Mouse (Mus musculus): Measurements from ENCODE around the gene Wdr74.
"Not testable (repeated sequence)": the region's sequence is repeated elsewhere in the genome, so short reads cannot be mapped to it uniquely, and the experiment has no call there.

Gene Wdr74

DNA sequence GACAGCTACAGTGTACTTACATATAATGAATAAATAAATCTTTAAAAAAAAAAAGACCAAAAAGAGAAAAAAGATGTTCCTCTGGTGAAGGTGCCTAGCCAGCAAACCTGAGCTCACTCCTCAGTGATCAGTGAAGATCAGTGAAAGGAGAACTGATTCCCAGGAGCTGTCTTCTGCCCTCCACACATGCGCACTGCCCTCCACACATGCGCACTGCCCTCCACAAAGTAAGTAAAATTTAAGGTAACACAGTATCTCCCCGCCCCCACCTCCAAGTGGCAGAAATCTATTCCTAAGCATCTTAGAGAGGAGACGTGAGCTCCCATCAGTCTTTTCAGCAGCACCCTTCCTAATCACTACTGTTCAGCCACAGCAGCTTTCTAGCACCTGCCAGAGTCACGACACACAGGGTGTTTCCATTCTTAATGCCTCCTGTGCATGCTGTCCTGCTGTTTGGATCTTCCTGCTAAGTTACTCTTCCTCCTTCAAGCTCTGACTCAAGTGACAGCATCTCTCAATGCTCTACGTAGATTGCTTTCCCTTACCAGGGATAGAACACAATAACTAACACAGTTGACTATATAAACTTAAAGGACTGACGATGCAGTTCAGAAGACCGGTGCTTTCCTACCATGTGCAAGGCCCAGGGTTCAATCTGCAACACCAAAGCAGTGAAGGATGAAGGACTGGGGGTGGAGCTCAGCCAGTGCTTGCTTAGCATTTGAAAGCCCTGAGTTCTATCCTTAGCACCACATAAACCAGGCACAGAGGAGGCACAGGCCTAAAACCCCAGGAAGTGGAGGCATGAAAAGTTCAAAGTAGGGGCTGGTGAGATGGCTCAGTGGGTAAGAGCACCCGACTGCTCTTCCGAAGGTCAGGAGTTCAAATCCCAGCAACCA, 19.5 kb upstream of the Wdr74 start:
- no peak for DNase-seq (ENCODE audit: low read depth)

- no peak for DNase-seq (ENCODE audit: low read depth)
Observed at GRCm38 (mm10) chr19:8716767-8717475, 18.7 kb upstream of the Wdr74 start.

DNA sequence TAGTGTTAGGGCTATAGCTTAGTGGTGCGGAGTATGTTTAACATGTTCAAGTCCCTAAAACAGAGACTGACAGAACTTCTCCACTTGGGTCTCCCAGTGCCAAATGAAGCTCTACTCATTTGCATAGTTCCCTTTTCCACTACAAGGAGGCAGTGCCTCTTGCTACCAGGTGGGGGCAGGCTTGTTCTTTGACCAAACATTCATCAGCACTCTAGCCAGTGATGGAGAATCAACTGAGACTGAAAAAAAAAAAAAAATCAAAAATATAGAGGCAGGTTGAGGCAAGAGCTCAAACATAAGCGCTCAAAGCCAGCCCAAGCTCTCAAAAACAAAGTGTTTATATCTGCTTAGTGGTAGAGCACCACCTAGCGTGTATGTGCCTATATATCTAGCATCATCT, 17.3 kb upstream of the Wdr74 start:
- DNase-seq (ENCODE audit: low read depth) = peak; percentile 90

DNA sequence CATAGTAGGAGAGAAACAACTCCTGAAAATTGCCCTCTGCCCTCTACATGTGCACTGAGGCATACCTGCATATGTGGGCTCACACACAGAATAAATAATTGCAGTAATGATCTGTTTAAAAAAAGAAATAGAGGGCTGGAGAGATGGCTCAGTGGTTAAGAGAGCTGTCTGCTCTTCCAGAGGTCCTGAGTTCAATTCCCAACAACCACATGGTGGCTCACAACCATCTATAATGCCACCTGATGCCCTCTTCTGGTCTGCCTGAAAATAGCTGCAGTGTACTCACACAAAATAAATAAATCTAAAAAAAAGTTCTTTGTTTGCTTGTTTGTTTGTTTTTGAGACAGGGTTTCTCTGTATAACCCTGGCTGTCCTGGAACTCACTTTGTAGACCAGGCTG, 16.6 kb upstream of the Wdr74 start:
- DNase-seq (ENCODE audit: low read depth) = not testable (repeated sequence)

GRCm38 (mm10) chr19:8721378-8721777, 14.2 kb upstream of the Wdr74 start:
- no peak for DNase-seq (ENCODE audit: low read depth)

GRCm38 (mm10) chr19:8722021-8722420, 13.6 kb upstream of the Wdr74 start:
- DNase-seq (ENCODE audit: low read depth) = no peak

- no peak for DNase-seq (ENCODE audit: low read depth)
Observed at GRCm38 (mm10) chr19:8722559-8722906, 13.1 kb upstream of the Wdr74 start.

- peak; percentile 99 for DNase-seq (ENCODE audit: low read depth)
Observed at GRCm38 (mm10) chr19:8722907-8723573, 12.6 kb upstream of the Wdr74 start, which contains the start of gene Slc3a2. Gene Slc3a2, minus strand, starts transcription at chr19:8723369.

DNA sequence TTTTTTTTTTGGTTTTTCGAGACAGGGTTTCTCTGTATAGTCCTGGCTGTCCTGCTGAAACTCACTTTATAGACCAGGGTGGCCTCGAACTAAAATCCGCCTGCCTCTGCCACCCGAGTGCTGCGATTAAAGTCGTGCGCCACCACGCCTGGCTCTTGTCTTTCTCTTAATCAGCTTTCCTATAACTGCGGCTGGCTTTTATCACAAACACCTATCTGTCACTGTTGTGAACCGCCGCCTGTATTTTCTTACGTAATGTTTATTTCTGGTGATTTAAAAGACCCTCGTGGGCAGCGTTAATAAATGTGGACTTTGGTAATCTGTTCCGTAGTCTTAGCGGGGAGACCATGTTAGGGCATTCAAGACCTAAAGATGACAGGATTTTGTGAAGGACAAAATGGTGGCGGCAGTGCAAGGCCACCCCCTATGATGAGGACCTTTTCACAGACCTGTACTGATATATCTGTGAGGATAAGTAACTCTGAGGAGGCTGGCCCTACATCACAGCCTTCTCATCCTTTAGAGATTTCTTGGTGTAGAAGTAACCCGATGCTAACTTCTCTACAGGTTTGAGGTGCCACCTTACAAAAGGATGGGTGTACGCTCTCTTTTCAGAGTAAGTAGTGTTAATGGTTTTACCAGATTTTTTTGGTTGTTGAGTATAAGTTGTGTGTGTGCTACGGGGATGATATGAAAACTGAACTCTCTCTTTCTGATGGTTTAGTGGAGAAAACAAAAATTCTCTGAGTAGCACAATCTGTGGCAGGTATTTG, 11.9 kb upstream of the Wdr74 start:
- DNase-seq (ENCODE audit: low read depth) = peak; percentile 44

GRCm38 (mm10) chr19:8724392-8724791, 11.2 kb upstream of the Wdr74 start:
- DNase-seq (ENCODE audit: low read depth) = no peak

- no peak for DNase-seq (ENCODE audit: low read depth)
Observed at GRCm38 (mm10) chr19:8725081-8725613, 10.5 kb upstream of the Wdr74 start.

DNA sequence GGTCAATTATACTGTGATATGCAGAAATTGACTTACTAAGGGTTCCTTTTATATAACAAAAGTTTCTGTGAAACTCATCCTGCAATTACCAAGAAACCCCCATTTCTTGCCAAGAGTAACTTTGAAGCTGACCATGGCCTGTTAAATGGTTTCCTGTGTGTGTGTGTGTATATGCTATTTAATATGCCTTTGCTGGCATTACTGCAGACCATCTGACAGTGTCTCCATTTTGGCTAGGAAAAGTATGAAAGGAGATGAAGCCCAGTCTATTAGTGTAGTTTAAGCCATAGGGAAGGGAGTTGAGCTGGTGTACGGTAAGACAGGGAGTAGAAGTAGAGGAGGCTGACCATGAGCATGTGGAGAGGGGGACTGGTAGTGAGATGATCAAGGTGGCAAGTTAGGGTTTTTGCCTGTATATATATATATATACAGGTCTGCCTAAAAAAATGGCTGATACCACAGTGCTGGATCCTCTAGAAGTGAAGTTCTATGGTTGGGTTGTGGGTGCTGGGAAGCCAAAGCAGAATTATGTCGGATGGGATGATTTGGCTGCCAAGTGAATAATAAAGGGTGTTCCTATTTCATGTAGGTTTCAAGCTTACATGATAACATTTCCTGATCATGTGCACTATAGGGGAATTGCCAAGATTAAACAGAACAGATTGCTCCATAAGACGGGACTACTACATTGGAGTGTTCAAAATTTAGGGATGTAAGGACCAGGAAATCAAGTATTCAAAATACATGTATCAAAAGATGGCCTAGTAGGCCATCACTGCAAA, 8.8 kb upstream of the Wdr74 start:
- DNase-seq (ENCODE audit: low read depth) = peak; percentile 40

GRCm38 (mm10) chr19:8727495-8728114, 8.0 kb upstream of the Wdr74 start:
- no peak for DNase-seq (ENCODE audit: low read depth)

- DNase-seq (ENCODE audit: low read depth) = not testable (repeated sequence)
Observed at GRCm38 (mm10) chr19:8728335-8729099, 7.1 kb upstream of the Wdr74 start.

GRCm38 (mm10) chr19:8734334-8734733, 1.3 kb upstream of the Wdr74 start:
- DNase-seq (ENCODE audit: low read depth) = no peak

- no peak for DNase-seq (ENCODE audit: low read depth)
Observed at GRCm38 (mm10) chr19:8736160-8736467, 487 bp downstream of the Wdr74 start.

DNA sequence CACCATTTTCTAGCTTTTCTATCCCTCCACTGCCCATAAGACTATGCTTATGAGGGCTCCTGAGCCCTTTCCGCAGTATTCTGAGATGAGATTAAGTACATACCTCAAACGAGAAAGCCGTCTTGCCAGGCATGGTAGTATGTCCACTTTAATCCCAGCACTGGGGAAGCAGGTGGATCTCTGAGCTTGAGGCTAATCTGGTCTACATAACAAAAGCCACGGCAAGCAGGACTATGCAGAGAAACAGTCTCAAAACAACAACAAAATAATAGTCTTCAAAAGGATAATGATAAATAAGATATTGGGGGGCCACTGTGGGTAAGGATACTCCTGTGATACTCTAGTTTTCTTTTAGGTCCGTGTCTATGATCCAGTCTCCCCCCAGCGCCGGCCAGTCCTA, 3.3 kb downstream of the Wdr74 start:
- no peak for DNase-seq (ENCODE audit: low read depth)

DNA sequence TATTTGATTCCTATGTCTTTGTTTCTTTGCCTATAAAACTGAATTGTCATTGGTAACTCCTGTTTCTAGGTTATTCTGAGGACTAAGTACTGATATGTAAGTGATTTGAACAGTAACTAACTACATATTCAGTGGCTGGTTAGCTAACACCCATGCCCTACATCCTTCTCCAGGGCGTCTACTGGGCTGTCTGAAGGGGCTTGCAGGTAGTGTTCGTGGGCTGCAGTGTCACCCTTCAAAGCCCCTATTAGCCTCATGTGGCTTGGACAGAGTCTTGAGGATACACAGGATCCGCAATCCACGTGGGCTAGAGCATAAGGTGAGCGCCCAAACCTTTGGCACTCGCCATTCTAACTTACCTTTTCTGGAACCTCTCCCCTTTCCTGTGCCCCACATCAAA, 4.0 kb downstream of the Wdr74 start:
- no peak for DNase-seq (ENCODE audit: low read depth)

GRCm38 (mm10) chr19:8740603-8741002, 5.0 kb downstream of the Wdr74 start, which contains the start of gene 1700092M07Rik:
Gene 1700092M07Rik, plus strand, starts transcription at chr19:8740718.
- DNase-seq (ENCODE audit: low read depth) = no peak

Data from NIH3T3 (cell line).